Mouse (Mus musculus) spleen, embryonic (tissue): ENCODE results near the gene Scn5a.

Experiments used
- CTCF ChIA-PET: fragments of 350-600 bp; sonication (Branson Sonifier 250); formaldehyde crosslinking; loops from one replicate; lab custom pipeline; 2022; lab: Charles Lee

Scn5a gene

DNA sequence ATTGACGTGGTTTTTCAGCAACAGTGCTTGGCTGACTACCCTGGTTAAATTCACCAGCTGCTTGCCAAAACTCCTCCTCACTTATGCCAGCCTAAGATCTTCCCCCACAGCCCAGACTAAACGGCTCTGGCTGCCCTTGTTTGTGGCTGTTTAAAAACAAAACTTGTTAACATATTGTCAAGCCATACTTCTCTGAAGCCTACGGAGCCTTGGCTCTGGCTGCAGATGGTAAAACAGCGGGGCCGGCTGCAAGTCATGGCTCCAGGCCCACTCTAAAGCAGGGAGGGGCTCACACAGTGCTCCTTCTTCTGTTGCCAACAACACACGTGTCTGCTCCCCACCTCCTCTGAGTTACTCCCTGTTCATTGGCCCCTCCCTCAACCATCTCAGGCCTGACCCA is 67.9 kb downstream of the Scn5a start:
- CTCF ChIA-PET: no interaction called here

DNA sequence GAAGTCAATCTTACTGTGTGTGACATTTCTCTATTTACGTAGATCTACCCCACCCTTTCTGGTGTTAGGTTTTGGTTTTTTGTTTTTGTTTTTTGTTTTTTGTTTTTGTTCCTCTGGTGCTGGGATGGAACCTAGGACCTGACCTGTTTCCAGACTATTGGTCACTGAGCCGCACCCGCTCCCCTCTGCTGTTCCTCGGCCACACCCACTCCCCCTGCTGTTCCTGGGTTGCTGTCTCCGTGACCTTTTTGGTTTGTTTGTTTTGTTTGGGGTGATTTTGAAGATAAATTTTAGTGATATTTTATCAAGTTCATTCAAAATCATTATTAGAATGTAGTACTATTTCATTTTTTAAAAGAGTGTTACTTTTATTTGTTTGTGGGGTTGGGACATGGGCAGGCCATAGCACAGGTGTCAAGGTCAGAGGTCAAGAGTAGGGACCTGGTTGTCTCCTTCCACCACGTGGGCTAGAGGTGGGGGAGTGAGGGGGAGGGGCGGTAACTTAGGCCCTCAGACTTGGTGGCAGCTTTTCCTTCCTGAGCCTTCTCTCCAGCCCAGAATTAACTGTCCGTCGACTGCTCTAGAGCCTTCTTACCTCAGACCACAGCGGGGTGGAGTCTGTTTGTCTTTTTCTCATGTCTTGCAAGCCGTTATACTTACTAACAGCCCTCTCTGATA is 73.7 kb downstream of the Scn5a start:
- CTCF ChIA-PET: no interaction called here

DNA sequence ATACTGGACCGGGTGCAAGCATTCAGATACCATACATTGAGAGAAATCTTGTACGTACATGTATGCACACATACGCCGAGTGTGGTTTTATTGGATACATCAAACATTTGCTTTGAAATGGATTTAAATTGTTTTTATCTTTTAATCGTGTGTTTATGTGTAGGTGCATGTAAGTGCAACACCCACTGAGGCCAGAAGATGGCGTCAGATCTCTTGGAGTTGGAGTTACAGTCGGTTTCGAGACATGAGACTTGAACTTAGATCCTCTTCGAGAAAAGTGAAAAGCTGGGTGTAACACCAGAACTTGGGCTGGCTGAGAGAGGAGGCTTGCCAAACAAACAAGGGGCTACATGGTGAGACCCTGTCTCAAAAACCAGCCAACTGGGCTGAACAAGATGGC is 75.2 kb downstream of the Scn5a start:
- CTCF ChIA-PET: no interaction called here

DNA sequence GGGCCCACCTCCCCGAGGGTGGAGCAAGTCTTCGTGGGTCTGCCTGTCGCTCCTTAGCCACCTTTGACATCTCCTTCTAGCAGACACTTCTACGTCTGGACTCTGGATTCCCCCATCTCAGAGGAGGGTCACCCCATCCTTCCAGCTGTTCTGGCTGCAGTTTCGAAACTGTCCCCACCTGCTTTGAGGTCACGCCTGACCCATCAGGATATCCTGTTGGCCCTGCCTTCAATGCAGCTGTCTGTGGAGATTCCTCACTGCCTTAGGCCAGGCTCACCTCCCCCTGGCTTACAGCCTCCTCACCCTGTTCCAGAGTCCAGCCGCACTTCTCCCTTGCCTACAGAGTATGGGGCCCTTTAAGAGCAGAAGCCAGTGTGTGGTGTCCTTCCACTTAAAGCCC is 79.9 kb downstream of the Scn5a start:
- CTCF ChIA-PET: no interaction called here

DNA sequence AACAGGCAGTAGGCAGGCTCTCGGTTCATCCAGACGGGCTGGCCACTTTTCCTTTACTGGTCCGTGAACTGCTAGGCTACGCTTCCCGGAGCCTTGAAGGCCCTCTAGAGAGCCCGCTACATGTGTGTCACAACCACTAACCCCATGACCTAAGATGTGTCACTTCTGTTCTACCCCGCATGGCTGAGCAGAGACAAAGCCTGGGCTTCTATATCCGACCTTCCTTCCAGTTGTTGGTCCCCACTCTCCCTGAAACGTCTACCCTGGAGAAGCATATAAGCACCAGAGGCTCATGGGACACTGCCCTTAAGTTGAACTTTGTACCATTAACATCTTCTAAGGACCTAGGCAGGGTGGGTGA is 80.6 kb downstream of the Scn5a start:
- CTCF ChIA-PET: no interaction called here

DNA sequence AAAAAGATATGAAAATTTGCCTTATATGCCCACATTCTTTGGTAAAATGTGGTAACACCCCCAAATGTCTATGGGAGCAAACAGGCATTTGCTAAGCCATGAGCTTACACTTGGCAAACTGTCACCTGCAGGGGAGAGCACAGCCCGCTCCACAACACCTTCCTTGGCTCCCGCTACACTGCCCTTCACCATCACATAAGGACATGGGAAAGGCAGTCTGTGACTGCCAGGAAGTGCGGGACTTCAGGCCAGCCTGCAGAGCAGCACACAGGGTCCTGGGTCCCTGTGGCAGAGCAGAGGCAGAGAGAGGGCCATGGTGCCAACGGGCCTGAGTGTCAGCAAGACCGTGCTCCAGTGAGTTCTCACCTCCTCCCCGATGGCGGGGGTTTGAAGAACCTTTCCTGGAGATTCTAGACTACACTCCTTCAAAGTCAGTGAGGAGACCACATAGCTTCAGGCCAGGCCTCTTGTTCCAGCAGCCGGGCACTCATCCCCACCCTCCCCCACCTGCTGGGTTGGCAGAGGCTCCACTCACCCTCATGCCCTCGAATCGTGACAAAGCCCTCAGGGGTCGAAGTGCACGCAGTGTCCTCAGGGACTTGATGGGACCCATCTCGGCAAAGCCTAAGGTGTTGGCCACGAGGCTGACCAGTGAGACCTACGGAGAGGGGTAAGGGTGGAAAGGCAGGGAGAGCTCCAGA is 81.1 kb downstream of the Scn5a start:
- CTCF ChIA-PET: no interaction called here

DNA sequence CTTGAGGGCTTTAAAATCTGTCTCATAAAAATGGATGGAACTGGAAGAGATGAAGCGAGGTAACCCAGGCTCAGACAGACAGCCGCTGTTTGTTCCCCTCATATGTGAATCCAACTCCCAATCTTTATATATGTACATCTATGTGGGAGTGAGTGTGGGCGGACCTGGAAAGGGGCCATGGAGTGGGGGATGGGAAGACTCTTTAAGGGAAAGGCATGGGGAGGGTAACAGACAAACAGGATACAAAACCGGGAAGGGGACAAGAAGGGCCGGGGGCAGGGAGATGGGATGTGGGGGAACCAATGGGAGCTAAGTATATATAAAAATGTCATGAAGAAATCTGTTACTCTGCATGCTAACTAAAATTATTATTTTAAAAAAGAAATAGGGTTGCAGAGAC is 81.9 kb downstream of the Scn5a start:
- CTCF ChIA-PET: no interaction called here

DNA sequence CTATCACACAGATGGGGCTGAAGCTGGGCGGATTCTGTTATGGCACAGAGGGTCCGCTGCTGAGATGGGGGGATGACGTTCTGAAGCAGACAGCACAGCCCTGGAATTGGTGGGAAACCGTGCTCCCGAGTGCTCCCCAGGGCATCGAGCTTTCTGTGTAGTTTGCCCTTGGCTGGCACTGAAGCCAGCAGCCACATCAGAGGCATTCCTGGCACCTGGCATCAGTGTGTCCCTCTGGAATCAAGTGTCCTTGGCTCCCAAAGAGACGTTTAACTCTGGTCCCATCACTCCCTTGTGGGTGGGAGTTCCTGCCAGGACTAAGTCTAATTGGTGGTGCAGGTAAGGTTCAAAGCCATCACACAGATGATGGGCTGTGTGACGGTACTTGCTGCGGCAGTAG is 82.5 kb downstream of the Scn5a start:
- CTCF ChIA-PET: no interaction called here

DNA sequence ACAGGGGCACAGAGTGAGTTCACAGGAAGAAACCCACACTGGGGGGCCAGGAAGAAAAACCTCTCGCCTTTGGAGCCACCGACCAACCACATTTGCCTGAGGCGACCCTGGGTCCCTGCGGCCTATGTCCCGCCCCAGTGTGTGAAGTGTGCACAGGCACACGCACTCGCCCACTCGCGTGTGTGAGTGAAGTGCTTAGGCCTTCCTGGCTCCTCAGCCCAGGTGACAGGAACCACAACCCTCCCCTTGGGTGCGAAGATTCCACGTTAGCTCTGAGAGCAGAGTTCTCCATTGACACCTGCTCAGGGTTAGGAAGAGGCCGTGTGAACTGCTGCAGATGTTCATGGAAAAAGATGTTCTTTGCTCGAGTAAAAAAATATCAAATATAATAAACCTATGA is 93.9 kb downstream of the Scn5a start:
- CTCF ChIA-PET: no interaction called here

DNA sequence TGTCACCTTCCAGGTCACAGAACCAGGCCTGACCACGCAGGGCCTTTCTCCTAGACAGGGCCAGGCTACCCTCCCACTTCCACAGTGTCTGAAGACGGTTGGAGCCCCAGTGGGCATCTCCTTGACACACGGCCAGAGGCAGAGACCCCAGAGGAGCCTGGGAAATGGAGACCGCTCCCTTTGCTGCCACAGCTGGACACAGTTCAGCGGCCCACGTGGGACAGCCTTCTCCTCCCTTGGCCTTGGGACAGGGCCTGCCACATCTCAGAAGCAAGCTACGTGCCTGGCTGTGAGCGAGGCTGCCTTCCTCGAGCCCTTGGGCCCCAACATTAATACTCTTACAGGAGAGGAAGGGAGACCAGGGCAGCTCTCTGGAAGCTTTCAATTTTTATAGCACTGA is 94.4 kb downstream of the Scn5a start:
- CTCF ChIA-PET: no interaction called here

DNA sequence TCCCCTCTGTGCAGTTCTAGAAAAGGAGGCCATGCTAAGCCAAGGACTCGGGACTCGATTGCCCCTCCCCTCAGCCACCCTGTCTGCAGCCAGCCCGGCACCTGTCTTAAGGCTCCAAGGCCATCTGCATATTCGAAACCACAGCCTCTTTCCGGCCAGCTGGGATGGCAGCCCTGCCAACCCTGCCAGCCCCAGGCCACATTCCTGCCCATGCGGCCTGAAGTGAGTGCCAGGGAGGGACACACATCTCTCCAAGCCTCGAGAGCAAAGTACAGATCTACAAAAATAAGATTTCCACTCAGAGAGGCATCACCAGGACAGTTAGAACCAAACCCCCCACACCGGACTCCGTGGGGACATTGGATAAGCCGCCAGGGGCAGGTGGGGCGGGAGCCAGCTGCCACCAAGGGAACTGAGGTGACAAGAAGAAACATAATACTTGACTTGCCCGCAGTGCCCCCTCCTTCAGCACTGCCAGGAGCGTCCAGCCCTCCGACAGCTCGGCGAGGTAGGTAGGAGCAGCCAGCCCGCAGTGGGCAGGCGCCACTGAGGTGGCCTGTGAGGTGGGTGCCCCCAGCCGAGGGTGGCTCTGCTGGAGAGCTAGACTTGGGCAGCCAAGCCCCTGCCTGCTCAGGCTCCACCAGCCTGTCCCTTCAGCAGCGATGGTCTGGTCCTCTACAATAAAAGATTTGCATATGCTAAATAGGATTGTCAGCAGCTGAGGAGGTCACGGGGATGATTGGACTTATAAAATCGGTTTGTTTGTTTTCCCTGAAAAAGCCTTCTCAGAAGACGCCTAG is 95.1 kb downstream of the Scn5a start:
- CTCF ChIA-PET: no interaction called here

DNA sequence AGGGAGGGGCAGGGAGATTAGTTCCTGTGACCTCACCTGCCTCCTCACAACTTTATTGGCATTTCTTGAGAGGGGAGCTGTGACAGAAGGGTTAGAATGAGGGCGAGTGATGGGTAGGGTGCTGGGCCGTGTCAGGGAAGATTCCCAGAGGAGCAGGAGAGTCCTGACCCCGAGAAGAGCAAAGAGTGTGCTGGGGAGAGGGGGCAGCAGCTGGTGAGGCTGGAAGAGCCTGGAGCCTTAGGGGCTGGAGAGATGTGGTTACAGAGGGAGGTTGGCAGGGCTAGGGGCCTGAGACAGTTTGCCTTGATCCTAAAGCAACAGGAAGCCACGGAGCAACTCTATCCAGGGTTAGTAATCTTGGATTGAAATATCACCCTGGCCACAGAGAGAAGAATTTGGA is 97.2 kb downstream of the Scn5a start:
- CTCF ChIA-PET: no interaction called here

DNA sequence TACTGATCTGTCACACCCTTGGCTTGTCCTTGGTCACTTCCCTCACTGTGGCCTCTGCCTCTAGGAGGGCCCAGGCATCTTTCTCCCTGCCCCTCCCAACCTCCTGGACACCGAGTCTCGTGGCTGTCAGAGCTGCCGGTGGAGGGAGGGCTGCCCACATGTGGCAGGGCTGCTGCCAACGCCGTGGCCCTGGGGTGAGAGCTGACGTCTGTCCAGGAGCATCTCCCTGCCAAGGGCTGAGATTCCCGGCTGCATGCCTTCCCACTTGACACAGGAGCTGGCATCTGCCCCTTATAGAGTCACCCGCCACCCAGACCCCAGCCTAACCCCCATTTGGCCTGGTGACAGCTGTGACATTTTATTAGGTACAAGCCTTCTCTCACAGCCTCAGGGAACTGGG is 99.5 kb downstream of the Scn5a start:
- CTCF ChIA-PET: no interaction called here

DNA sequence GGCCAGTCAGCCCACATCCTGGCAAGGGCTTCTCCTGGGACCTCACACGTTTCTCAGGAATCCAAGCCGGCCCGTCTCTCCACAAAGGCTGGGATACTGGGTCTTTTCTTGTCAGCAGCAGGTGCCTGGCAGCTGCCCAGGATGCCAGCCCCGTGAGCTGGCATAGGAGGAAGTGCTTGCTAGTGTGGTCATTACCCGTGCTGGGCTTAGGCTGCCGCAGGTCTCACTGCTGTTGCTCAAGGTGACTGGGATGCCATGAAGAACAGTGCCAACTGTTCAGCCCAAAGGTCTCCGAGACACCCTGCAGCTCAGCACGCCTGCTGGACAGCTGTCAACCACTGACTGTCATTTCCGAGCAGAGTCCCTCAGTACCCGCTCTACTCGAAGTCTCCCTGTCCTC is 100.5 kb downstream of the Scn5a start:
- CTCF ChIA-PET: no interaction called here

DNA sequence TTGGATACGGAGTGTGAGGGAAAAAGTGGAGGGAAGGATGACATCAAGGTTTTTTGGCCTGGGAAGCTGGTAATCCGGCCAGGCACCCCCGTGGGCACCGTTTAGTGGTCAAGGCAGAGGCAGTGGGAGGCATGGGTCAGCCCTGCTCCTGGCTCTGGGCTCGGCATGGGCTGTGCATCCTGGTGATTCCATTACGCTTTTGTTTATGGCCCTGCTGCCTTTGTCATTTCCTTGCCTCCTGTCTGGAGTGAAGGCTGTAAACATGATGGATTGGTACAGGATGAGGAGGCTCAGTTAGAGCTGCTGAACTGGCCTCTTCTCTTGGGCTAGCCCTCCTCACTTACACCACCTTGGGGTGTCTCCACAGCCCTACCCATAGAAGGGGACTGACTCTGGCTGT is 101.1 kb downstream of the Scn5a start:
- CTCF ChIA-PET: no interaction called here

DNA sequence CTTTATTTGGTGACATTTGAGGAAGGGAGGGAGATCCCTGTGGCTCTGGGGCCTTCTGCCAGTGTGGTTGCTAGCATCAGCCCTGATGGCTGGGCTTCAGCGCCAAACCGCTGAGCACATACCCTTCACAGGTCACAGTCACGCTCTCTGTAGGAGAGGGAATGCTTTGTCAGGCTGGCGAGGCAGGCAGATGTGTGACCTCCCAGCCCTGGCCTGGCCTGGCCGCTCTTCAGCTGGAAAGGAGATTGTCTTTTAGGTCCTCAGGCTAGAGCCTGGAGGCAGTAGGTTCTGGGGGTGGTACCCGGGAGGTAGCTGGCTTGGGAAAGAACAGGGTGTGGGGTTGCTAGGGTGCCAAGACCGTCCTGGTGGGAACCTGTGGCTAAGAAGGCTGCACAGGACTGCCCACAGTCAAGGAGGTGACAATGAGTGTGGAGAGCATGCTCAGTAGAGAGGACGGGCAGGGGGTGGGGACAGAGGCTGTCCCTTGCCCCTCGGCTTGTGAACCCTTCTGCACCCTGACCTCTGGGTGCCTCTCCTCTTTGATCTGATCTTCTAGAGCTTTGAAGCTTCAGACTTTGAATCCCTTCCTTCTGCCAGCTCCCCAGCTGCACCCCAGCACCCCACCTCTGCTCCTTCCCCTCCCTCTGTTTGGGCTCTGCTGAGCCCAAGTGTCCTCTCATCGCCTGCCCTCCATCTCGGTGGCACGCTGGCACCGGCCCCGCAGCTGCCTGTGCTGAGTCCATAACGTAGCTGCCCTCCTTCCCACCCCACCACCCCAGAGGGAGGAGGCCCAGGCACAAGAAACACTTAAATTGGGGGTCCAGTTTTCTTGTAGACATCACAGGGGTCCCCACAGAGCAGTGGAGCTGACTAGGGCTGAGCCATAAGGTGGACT is 103.9 kb downstream of the Scn5a start:
- CTCF ChIA-PET: no interaction called here

DNA sequence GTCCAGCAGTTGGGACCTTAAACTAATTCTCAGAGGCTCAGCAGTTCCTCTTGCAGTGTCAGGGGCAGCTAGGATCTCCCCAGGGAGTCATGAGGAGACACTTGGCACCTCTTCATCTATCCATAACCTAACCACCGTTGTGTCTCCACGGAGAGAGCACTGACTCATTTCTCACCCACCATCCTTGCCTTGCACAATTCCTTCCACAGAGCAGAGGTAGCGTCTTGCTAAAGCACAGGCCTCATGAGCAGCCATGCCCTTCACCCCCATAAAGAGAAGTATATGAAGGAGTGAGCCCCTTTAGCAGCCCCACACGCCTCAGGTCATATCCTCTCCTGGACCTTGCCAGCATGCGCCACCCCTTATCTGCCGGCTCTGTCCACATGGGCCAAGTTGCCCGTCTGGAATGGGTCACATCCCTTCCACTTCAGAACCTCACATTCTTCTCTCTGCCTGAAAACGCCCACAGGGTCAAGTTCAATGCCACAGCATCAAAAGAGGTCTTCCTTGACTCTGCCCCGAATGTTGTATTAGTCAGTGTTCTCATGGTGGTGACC is 105.1 kb downstream of the Scn5a start:
- CTCF ChIA-PET: no interaction called here

DNA sequence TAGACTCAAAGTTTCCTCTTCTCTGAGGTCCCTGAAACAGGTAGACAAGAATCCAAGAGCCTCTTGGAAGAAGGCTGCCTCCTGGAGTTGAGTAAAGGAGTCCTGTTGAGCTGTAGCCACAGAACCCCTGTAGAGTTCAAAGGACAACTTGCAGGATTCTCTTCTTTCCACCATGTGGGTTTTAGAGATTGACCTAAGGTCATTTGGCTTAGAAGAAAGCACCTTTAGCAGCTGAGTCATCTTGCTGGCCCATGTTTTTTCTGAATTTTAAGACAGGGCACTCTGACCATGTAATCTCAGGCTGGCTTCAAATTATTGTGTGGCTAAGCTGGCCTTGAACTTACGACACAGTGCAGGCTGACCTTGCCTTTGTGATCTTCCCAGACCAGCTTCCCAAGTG is 105.8 kb downstream of the Scn5a start:
- CTCF ChIA-PET: no interaction called here

DNA sequence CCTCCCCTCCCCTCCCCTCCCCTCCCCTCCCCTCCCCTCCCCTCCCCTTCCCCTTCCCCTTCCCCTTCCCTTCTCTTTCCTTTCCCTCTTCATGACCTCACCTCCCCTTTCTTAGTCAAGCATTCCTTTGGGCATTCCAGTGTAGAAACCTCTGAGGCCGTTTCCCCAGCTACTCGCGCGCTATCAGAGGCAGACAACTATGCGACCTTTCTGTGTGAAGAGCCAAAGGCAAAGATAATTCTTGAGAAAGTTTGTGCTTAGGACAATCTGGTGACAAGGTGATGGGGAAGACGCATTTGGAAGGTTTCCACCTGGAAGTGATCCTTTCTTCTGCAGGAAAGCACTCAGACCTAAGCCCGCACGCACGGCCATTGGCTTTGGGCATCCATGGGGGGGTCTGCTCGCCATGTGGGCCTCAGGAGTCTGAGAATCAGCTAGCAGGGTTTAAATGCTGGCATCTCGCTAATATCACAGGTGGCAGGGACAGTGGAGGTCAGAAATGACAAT is 106.4 kb downstream of the Scn5a start:
- CTCF ChIA-PET: no interaction called here

DNA sequence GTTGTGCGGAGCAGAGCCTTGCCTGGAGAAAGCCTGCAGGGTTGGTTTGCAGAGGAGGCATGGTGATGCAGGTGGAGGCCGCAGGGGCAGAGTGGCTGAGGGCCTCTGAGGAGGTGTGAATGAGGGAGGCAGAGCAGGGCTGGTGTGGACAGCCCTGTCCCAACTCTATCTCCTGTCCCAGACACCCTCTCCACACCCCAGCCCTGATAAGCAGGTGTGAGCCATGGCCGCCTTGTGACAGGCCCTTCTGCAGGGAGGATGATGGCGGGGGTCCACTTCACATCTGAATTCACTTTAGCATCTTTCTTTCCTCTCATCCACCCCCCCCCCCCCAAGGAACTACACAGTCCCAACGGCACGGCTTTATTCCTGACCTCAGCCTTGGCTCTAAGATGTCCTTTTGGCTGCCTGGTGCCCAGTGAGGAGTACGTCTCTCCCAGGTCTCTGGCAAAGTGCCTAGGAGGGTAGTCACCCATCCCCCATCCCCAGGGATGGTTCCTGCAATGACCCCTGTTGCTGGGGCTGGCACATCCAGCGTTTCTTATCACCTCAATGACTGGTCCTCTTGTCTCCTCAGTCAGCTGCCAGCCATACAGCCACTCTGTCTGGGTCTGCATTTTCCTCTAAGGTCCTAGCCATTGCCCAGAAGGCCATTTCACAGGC is 109.0 kb downstream of the Scn5a start:
- CTCF ChIA-PET: no interaction called here

DNA sequence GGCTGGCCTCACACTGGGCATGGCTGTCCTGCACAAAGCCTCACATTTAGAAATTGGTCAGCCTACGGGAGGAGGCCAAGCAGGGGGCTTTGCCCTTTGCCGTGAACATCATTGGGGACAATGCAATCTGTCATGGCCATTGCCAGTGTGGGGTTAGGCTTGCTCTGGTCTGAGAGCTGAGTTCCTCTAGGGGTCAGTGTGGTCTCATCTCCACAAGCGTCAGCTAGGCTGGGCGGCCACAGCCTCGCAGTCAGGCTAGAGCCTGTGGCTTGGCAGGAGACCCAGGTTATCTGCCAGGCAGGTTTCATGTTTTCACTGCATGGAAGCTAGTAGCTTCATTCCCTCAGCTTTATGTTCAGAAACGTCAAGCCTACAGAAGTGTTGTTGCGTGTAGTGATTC is 113.2 kb downstream of the Scn5a start:
- CTCF ChIA-PET: no interaction called here
